Mouse (Mus musculus) ES-Bruce4 (cell line): Measurements from ENCODE around the gene Rap1gap2. TPM values are rescaled to one million over a fixed set of nuclear protein-coding genes. Genes with fewer than 3 reads are reported as not detected.

ENCODE experiments used
- H3K27ac ChIP-seq: 2 replicates; pipeline ENCODE4 v1.5.1; 2012; ENCODE audit warnings: low read length, inconsistent platforms; ENCODE audit not compliant: insufficient read depth
- H3K27me3 ChIP-seq: 2 replicates; pipeline ENCODE4 v1.6.1; 2012; ENCODE audit warnings: mild to moderate bottlenecking, low read length, inconsistent platforms; ENCODE audit not compliant: control insufficient read depth, poor library complexity, insufficient read depth, severe bottlenecking
- H3K36me3 ChIP-seq: 2 replicates; pipeline ENCODE4 v1.6.1; 2012; ENCODE audit warnings: inconsistent platforms, mild to moderate bottlenecking, low read length, moderate library complexity; ENCODE audit not compliant: control insufficient read depth, poor library complexity, insufficient read depth, severe bottlenecking
- H3K4me1 ChIP-seq: one replicate; pipeline ENCODE4 v1.8.1; 2011; ENCODE audit warnings: low read length; ENCODE audit not compliant: control insufficient read depth, insufficient read depth
- H3K4me3 ChIP-seq: 2 replicates; pipeline ENCODE4 v1.5.1; 2011; ENCODE audit warnings: low read depth, mild to moderate bottlenecking, low read length
- H3K9ac ChIP-seq: 2 replicates; pipeline ENCODE4 v1.6.1; 2012; ENCODE audit warnings: low read depth, mild to moderate bottlenecking, inconsistent platforms; ENCODE audit not compliant: poor library complexity, severe bottlenecking
- H3K9me3 ChIP-seq: replicated peaks from 2 replicates; pipeline ENCODE4 v1.6.1; 2012; ENCODE audit warnings: mild to moderate bottlenecking, low read length, inconsistent platforms; ENCODE audit not compliant: control insufficient read depth, poor library complexity, insufficient read depth, severe bottlenecking
- CTCF ChIP-seq: IDR thresholded peaks from one replicate; pipeline ENCODE4 v1.8.1; 2011; ENCODE audit warnings: low read depth, low read length
- EP300 ChIP-seq: IDR thresholded peaks from 2 replicates; pipeline ENCODE4 v1.6.1; 2011; ENCODE audit warnings: low read depth, low read length; ENCODE audit not compliant: insufficient read depth
- POLR2A ChIP-seq: IDR thresholded peaks from one replicate; pipeline ENCODE4 v1.8.1; 2011; ENCODE audit warnings: low read length; ENCODE audit not compliant: insufficient read depth
- polyA plus RNA-seq: library from polyadenylated mRNA; stranded (reverse); fragments of >200 nt; gene quantifications from 2 replicates; pipeline ENCODE4 v1.2.4, GENCODE M21; 2011; ENCODE audit warnings: low read depth; ENCODE audit not compliant: missing spikeins, insufficient read depth, insufficient read length

The Rap1gap2 gene
- polyA plus RNA-seq, 1 experiment: 5.7 TPM

DNA sequence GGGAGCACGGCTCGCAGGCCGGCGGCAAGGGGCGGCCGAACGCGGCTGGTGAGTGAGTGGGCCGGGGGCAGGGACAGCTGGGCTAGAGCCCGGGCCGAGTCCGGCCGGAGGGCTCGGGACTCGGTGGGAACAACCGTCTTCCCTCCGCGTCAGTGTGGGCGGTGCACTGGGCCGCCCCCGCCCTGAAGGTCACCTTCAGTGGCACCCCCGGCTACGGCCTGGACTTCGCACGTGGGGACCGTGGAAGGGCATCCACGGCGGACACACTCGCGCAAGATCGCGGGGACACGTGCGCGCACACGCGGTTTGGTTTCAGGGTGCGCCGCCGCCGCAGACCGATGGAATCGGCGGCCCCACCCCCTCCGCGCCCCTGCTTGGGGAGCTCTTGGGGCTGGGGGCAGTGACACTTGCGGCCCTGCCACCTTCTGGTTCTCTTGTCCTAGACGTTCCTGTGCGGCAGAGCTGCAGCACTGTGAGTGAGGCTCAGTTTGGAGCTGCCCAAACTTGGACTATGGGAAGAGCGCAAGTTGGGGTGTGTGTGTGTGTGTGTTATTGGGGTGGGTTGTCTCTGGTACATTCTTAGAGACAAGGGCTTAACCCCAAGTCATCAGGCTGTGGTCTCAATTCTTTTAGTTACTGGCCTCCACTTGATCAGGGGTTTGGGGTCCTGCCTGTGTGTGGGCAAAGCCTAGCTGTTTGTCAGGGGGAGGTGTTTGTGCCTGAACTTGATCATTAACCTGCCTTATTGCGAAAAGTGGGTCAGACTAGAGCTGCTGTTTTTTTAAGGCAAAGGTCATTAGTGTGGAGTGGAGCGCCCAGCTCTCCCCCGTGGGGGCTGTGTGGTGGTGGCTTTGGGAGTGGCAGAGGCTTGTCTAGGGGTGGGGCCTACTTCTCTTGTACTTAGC is 39.2 kb upstream of the Rap1gap2 start:
- Histone ChIP-seq H3K4me1 (peaks cover 3% of the 10 kb centered on the region), H3K36me3 (no peaks in the 10 kb centered on the region), H3K9me3 (no peaks in the 10 kb centered on the region), H3K27me3 (no peaks in the 10 kb centered on the region), H3K27ac (peak overlapping the region; percentile 6; the same call in 1 of the 2 replicates), H3K4me3 (peak overlapping the region; percentile 89), H3K9ac (peak overlapping the region; percentile 90)
- TF ChIP-seq POLR2A (no peak), CTCF (no peak)

DNA sequence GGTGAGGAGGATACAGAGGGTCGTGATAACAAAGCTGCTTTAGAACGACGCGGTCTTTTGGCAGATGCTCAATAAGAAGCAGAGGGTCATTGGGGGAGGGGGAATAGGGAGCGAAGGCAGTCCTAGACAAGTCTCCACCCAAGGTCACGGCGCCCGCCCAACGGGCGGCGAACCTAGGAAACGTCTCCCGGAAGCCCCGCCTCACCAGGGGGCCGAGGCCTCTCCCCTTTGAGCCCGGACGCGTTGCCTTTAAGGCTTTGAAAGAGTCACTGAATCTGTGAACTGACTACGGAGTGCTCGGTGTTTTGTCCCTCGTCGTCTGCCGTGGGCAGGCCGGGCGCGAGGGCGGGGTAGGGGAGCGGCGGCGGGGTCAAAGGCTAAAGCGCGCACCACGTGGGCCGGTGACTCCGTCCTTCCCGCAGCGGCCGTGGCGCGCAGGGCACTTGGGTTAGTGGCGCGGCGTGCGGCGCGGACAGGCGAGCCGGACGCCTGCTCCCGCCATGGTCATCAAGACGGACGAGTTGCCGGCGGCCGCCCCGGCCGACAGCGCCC is 38.5 kb upstream of the Rap1gap2 start, which contains the start of gene Cluh:
Cluh (plus strand) TSS at position 401 of the 552 bp plus-strand sequence.
- H3K4me1 ChIP-seq: peaks cover 3% of the 10 kb centered on the region
- TF ChIP-seq CTCF (no peak), EP300 (peak; percentile 62)
- H3K27me3 ChIP-seq: no peaks in the 10 kb centered on the region
- peak within 1 kb of the TSS; percentile 89 for H3K4me3 ChIP-seq
- H3K27ac ChIP-seq: peak within 1 kb of the TSS; percentile 86
- H3K9ac ChIP-seq: peak within 1 kb of the TSS; percentile 90
- no peaks in the 10 kb centered on the region for H3K9me3 ChIP-seq
- H3K36me3 ChIP-seq: no peaks in the 10 kb centered on the region

DNA sequence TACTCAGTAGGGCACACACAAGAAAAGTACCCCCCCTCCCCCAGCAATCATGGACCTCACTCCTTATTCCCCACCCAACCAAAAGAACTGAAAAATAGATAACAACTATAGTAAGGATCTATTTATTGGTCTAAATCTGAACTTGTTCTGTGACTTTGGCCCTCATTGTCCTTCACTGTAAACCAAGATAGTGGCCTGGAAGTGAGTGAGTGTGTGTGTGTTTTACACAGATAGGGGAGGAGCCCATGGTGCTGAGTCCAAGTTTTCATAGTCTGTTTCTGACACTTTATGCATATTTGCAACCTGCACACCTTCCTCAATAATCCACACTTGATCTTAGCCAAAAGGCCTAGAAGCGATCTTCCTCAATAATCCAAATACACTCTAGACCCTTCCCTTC is 38.0 kb upstream of the Rap1gap2 start:
- H3K4me3 ChIP-seq: peak overlapping the region; percentile 66
- TF ChIP-seq POLR2A (no peak), CTCF (no peak), EP300 (no peak)
- H3K27me3 ChIP-seq: no peaks in the 10 kb centered on the region
- H3K9ac ChIP-seq: peak overlapping the region; percentile 53; the same call in 1 of the 2 replicates
- peaks cover 3% of the 10 kb centered on the region for H3K4me1 ChIP-seq
- H3K27ac ChIP-seq: peak overlapping the region; percentile 86
- H3K36me3 ChIP-seq: no peaks in the 10 kb centered on the region
- no peaks in the 10 kb centered on the region for H3K9me3 ChIP-seq

DNA sequence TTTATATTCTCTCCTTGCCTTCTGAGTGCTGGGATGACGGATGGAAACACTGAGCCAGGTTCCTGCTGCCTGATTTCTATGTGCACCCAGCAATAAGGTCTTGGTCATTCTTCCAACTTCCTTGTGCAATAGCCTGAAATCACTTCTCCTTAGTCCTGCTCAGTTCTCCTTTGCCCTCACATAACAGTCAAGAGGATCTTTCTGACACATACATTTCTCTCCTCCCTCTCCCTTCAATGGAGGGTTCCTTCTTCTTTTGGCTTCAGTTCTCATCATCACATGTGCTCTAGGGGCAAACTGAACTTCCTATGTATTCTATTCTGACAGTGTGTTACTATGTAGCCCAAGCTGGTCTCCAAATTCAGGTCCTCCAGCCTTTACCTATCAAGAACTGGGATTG is 37.3 kb upstream of the Rap1gap2 start:
- no peaks in the 10 kb centered on the region for H3K9me3 ChIP-seq
- no peaks in the 10 kb centered on the region for H3K36me3 ChIP-seq
- H3K9ac ChIP-seq: no peak overlapping the region
- peaks cover 3% of the 10 kb centered on the region for H3K4me1 ChIP-seq
- no peak overlapping the region for H3K4me3 ChIP-seq
- TF ChIP-seq POLR2A: no peak
- no peak for TF ChIP-seq EP300
- no peak for TF ChIP-seq CTCF
- no peaks in the 10 kb centered on the region for H3K27me3 ChIP-seq
- no peak overlapping the region for H3K27ac ChIP-seq

DNA sequence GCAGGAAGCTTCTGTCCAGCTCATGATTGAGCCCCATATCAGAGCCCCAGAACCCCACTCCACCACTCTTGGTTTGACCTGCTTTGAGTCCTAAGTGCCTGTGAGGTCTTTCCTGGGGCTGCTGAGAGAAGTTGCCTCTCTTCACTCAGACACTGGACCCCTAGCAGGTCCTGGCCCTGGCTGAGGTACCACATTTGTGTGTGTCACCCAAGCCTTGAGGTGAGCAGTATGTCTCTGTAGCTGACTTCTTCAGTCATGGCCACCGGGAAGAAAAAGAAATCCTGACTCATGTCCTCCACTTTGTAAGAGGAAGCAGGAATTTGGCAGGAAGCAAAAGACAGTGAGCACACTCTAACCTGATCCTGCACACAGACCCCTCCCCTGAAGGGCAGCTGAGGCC is 28.9 kb upstream of the Rap1gap2 start:
- Histone ChIP-seq H3K9ac (no peak overlapping the region), H3K27me3 (no peaks in the 10 kb centered on the region), H3K4me3 (no peak overlapping the region), H3K27ac (no peak overlapping the region), H3K36me3 (peaks cover 4% of the 10 kb centered on the region; the same call in 1 of the 2 replicates), H3K4me1 (no peaks in the 10 kb centered on the region), H3K9me3 (no peaks in the 10 kb centered on the region)
- TF ChIP-seq EP300 (no peak), POLR2A (no peak), CTCF (no peak)
